Mouse (Mus musculus): ENCODE measurements around the gene Frem3. TPM values are rescaled to one million over a fixed set of nuclear protein-coding genes. Genes with fewer than 3 reads are reported as not detected.

Frem3 gene
- total and polyA plus RNA-seq, 2 experiments, result under 0.01 TPM; not detected in 1

DNA sequence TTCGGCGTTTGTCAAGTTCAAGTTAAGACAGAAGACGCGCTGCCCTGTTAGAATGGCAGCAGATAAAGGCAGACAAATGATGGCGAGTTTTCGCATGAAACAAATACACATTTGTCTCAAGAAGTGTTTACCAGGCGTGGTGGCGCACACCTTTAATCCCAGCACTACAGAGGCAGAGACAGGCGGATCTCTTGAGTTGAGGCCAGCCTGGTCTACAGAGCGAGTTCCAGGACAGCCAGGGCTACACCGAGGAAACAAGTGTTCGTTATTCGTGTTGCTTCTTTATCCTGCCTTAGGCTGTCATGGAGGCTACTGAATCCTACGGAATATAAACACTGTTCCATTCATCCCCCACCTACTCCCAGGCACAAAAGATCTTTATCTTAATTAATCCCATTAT, 129.1 kb downstream of the Frem3 start:
- Histone ChIP-seq H3K36me3 (ENCODE audit: control insufficient read depth, insufficient read depth, low read length) (peaks cover 4% of the 10 kb centered on the region; the same call in 1 of the 2 replicates), H3K4me1 (ENCODE audit: control insufficient read depth, insufficient read depth, low read length) (peaks cover 5% of the 10 kb centered on the region; the same call in 1 of the 2 replicates), H3K27ac (replicated peaks; ENCODE audit: insufficient read depth, low read depth, low read length) (peak overlapping the region; percentile 85), H3K79me2 (ENCODE audit: control insufficient read depth, insufficient read depth, low read length) (peaks cover 9% of the 10 kb centered on the region; the same call in 1 of the 2 replicates), H3K4me3 (ENCODE audit: insufficient read depth, low read depth, low read length) (peak overlapping the region; percentile 87), H3K9ac (ENCODE audit: low read depth, low read length) (peak overlapping the region; percentile 85), H3K27me3 (ENCODE audit: control insufficient read depth, insufficient read depth, low read length) (no peaks in the 10 kb centered on the region)
- TF ChIP-seq POLR2A (IDR thresholded peaks at IDR 0.05; ENCODE audit: extremely low read depth, insufficient read depth, low read length), result no peak
- 8% methylated on average over 14 of the region's 14 CpGs for WGBS
- no peak for DNase-seq (ENCODE audit: extremely low read depth, low read depth, low spot score)

Other genes with a start within 250 kb of the Frem3 start
- gene Gypa, start 117.3 kb upstream of the Frem3 start, total RNA-seq (2014; rRNA removed), result 0.07 and 0.37 TPM in 2 replicates
- not detected in 2 replicates for gene Gypa, start 117.3 kb upstream of the Frem3 start, polyA plus RNA-seq (2012; rRNA removed)
- gene Smarca5, start 128.4 kb downstream of the Frem3 start, total RNA-seq (2014; rRNA removed), result 16.5 and 18.6 TPM in 2 replicates
- 3.3 and 3.4 TPM in 2 replicates for gene Smarca5, start 128.4 kb downstream of the Frem3 start, polyA plus RNA-seq (2012; rRNA removed)

Measured in liver, adult 2 months (tissue).